Mouse (Mus musculus): ENCODE data around the gene Adamts8. TPM values are rescaled to one million over a fixed set of nuclear protein-coding genes. Genes with fewer than 3 reads are reported as not detected.

Gene Adamts8
- polyA plus RNA-seq (2012; rRNA removed) = 1.2 and 1.9 TPM in 2 replicates

DNA sequence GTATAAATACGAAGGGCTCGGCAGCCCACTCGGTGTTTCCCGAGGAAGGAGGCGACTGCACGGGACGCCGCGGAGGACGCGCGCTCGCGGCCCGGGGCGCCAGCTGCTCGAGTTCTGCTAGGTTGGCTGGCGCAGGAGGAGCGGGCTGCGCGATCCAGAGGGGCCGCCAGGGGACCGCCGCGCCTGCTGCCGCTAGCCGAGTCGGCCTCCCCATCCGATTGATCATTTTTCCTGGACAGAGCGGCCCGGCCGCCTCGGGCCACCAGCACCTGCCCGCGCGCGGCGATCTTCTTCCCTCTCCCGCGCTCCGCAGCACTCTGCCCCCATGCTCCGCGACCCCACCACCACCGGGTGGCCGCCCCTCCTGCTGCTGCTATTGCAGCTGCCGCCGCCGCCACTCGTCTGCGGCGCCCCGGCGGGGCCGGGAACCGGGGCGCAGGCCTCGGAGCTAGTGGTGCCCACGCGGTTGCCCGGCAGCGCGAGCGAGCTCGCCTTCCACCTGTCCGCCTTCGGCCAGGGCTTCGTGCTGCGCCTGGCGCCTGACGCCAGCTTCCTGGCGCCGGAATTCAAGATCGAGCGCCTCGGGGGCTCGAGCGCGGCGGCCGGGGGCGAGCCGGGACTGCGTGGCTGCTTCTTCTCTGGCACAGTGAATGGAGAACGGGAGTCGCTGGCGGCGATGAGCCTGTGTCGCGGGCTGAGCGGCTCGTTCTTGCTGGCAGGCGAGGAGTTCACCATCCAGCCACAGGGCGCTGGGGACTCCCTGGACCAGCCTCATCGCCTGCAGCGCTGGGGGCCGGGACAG, at the start of gene Adamts8:
TSS of gene Adamts8 (plus strand) at position 51 of the 802 bp plus-strand sequence.
- DNase-seq (ENCODE audit: low read depth) = no peak

DNA sequence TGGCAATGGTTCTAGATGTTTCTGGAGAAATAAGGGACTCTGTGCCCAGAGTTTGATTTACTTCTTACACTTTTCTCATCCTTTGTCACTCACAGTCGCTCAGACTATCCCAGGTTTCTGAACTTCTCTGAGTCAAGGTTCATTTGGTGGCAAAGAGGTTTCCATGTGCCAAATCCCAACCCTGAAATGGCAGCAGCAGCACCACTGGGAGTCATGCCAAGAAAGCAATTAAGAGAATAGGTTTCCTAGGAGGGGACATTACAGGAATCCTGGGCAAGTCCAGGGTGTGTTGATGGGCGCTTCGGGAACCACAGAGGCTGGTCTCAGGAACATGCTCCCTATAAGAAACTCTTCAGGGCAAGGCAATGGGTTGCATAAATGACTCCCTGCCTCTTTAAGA, 46.7 kb upstream of the Adamts8 start:
- DNase-seq (ENCODE audit: low read depth) = no peak

DNA sequence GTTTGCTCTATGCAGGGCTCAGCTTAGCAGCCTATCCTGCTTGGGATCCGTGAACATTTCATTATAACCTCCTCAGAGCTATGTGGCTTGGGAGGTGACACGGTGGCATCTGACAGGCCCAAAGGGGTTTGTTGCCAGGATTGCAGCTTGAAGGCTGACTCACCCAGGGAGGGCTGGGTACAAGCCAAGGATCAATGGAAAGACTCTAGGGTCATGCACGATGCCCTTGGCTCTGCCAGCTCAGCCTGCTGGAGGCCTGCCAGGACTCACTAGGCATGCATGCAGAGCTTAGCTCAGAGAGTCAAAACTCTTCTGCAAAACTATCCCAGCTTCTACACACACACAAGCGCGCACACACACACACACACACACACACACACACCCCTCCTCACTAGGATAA, 45.6 kb upstream of the Adamts8 start:
- DNase-seq (ENCODE audit: low read depth) = no peak

DNA sequence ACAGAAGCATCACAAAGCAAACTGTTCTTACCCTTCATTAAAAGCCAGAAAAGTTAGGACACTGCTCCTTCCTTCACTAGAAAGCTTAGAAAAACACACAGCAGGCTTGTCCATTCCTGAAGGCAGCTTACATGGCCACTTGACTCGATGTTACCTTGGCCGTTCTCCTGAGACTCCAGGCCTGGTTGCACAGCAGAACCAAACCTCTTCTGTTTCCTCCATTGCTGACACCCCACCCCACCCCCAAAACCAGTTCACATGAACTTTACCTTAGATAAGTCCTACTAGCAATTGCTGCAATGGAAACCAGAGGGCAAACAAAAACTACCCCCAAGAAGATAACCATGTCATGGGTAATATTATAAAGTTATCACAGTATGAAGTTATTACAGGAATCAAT, 45.2 kb upstream of the Adamts8 start:
- DNase-seq (ENCODE audit: low read depth) = no peak

DNA sequence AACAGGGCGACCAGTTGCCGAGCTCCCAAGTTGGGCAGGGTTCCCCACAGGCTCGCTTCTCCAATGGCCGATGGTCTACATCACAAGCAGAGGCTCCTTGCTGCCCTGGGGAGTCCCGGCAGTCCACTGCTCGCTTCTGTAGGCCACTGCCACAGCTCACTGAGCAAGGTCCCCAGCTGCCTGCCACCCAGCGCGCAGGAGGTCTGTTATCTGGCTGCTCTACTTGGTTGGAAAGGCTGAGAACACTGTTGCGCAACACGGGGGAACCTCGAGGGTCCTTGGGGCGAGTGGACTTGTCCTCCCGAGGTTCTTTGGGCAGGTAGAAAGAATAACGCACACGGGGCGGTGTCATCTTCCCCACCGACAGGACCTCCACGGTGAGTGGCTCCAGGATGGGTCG, 40.2 kb upstream of the Adamts8 start:
- DNase-seq (ENCODE audit: low read depth) = no peak

DNA sequence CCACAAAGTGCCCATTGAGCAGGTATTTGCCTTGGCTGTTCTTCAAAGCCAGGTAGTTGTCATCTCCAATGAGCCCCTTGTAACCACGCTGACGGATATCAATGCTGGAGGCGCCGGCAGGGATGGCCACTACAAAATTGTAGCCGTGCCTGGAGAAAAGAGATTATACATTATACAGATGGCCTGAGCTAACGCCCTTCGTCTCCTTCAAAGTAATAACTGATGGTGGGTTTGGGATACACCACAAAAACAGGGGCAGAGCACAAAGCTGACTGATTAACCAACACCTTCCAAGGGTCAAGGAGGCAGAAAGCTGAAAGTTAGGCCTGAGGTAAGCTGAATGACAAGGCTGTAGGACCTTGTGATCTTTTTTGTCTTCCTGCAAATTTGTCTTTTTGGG, 39.7 kb upstream of the Adamts8 start:
- no peak for DNase-seq (ENCODE audit: low read depth)

DNA sequence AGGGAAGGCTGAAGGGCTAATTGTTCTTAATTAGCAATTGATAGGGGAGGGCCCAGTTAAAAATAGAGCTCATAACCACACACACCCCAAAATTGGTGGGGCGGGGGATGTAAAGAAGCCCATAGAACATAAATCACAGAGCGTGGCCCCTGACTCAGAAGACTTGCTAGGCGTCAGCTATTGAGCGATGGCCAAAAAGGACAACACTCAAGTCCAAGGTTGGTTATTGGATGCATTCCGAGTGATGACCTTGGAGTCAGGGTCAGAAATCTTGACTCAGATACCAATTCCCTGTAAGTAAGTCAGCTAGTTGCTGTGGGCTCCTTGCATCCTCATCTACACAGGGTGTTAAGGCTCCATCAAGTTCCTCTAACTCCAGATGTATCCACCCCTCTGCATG, 39.1 kb upstream of the Adamts8 start:
- no peak for DNase-seq (ENCODE audit: low read depth)

DNA sequence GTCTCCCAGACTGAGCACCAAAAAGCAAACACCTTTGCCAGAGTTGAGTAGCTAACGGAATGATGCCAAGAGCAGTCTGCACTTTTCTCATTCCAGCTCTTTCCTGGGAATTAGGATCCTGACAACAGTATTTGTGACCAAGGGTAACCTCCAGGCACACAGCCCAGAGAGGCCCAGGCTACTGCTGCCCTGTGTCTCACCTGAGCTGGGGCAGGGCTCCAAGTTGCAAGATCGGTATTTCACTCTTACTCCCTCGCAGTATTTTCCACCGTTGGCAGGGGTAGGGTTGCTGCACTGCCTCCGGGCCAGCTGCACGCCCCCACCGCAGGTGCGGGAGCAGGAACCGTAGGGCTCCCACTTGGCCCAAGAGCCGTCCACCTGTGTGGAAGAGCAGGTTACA, 36.5 kb upstream of the Adamts8 start:
- no peak for DNase-seq (ENCODE audit: low read depth)

DNA sequence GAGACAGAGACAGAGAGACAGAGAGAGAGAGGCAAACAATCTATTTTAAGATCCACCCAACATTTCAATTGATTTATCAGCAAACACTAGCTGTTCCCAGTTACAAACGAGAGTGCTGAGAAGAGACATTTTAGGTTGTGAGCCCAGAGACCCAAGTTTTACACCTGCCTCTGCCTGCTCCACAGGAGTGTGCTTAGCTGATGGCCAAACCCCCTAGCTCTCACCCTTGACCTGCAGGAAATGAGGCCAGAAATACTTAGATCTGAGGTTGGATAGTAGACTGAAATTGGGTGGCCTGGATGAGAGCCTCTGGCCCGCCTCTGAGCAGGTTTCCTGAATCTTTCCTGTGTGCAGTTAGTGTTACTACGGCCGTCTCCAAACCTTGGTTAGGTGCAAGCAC, 35.9 kb upstream of the Adamts8 start:
- DNase-seq (ENCODE audit: low read depth) = no peak

DNA sequence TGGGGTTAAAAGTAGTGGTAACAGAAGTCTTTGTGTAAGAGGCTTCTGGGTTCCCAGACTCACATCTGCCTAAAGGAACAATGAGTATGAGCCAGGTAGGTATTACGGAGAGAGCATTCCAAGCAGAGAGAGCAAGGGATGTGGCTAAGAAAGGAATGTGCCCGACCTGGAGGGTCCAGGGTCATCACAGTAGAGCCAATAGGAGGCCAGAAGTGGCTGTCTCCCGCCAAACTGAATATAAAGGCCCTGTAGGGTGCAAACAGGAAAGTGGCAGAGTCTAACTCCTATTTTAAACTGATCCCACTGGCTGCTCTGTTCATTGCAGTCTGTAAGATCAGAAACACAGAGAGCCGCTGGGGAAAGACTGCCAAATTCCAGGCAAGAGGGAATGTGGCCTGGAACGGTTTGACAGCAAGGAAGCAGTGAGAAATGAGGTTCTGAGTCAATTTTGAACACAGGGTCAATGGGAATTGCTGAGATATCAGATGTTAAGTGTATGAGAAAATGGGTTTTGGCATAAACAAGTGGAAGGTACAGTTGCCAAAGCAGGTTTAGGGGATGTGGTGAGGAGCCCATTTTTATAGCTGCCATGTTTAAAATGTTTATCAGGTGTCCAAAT, 34.6 kb upstream of the Adamts8 start:
- no peak for DNase-seq (ENCODE audit: low read depth)

DNA sequence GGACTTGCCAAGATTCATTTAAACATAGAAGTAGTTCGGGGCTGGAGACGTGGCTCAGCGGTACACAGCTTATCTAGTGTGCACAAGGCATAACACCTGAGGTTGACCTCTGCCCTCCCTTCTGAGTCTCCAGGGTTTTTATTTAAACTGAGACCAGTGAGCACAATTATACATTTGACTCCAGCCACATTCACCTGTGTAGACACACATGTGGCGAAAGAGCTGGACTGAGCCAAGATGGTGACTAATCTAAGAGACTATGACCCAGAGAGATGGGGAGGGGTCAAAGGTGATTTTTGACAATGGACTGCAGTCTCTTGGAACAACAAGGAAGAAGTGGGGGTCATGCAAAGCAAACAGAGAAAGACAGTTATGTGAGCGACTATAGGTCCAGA, 34.1 kb upstream of the Adamts8 start:
- DNase-seq (ENCODE audit: low read depth) = no peak

DNA sequence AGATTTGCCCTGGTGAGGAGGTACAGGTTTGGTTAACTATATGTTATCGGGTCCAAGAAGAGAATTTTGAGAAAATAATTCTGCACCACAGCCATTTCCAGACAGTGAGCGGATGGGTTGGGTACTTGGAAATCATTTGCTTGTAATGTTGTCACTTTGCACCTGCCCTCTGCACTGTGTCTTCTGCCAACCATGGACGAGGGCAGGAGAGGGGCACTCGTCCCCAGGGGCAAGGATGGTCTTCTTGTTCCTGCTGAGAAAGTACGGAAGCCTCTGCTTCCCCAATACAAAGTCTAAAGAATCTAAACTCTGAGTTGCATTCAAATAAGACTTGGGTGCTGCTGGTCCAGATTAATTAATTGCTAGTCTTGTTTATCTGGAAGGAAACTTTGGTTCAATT, 33.4 kb upstream of the Adamts8 start:
- no peak for DNase-seq (ENCODE audit: low read depth)

DNA sequence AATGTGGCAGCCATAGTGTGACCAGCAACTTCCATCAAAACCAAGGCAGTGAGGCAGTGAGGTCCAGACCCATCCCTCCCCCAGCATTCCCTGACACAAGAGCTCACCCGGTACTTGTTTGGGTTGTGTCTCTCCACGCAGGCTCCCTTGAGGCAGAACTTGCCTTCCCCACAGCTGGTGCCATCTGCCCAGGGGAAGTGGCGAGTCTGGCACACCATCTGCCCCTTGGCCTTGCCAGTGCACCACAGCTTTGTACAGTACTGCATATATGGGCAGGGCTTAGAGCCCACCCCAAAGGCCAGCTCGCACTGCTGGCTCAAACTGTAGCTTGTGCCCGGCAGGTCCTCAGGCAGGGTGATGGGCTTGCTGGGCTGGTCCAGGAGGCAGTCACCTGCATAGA, 31.9 kb upstream of the Adamts8 start:
- no peak for DNase-seq (ENCODE audit: low read depth)

DNA sequence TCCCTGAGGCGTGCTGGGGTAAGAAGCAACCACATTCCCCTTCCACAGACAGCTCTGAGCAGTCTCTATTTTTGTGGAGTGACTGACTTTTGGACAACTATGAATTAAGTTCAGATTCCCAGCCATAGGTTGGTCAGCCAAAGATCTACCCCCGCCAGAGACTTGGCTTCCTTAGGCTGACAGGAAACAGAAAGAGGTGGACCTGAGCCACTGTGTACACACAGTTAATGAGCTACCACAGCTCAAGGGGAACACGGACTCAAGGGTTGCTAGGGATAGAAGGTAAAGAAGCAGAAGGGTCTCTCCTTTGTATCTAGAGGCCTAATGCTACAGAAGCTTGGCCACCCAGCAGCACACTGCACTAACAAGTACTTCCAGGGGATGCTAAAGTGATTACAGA, 30.2 kb upstream of the Adamts8 start:
- no peak for DNase-seq (ENCODE audit: low read depth)

DNA sequence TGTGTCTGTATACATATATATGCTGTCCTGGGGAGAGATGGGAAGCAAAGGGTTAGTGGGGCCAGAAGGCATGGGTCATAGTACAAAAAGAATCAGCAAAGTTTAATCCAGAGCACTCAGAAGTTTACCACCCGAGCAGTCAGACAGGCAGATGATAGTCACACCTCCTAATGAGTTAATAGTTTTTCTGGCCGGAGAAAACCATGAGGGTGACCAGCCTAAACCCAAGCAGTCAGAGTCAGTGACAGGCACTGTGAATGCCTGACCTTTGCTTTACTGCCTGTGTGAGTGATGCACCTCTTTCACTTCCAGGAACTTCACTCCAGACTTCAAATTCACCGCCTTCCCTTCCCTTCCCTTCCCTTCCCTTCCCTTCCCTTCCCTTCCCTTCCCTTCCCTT, 28.9 kb upstream of the Adamts8 start:
- DNase-seq (ENCODE audit: low read depth) = no peak

DNA sequence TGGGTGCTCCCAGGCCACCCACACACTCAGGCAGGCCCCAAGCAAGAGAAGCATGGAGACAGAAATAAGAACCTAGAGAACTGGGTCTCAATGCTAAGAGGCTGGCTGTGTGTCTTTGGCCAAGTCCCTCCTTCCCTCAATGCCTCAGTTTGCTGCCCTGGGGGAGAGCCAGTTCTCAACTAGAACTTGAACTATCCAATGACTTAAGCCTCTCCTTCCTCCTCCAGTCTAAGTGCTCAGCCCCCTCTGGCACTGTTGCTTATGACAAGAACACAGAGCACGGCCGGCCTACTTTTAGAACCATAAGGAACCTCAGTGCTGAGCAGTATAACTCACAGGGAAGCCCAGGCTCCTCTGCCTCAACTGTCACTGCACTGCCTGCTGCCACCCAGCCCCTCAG, 28.1 kb upstream of the Adamts8 start:
- no peak for DNase-seq (ENCODE audit: low read depth)

DNA sequence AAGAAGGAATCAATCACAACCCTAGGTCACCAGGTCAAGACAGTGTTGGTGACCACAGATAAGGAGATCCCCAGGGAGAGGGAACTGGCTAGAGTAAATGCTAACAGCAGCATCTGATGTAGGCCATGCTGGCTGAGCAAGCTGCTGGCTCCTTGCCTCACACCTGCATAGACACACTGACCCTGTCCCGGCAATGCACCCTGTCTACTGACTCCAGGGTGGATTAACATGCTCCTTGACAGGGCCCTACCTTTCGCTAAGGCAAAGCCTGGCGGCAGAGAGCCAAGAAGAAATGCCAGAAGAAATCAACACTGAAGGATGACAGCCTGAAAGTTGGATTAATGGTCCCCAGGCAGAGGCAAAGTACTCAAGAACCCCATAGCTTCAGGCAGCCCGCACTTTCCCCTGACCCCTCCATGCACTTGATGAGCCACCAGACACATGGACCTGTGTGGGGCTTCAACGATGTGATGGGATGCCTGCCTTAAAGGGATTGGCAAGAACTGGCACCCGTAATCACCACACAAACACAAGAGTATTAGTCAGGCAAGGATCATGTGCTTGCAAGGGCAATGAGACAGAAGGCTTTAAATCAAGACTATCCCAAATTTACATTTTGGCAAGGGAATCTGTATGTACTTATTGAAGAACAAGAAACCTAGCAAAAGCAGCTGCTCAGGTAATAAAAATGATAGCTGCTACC, 25.9 kb upstream of the Adamts8 start:
- no peak for DNase-seq (ENCODE audit: low read depth)

DNA sequence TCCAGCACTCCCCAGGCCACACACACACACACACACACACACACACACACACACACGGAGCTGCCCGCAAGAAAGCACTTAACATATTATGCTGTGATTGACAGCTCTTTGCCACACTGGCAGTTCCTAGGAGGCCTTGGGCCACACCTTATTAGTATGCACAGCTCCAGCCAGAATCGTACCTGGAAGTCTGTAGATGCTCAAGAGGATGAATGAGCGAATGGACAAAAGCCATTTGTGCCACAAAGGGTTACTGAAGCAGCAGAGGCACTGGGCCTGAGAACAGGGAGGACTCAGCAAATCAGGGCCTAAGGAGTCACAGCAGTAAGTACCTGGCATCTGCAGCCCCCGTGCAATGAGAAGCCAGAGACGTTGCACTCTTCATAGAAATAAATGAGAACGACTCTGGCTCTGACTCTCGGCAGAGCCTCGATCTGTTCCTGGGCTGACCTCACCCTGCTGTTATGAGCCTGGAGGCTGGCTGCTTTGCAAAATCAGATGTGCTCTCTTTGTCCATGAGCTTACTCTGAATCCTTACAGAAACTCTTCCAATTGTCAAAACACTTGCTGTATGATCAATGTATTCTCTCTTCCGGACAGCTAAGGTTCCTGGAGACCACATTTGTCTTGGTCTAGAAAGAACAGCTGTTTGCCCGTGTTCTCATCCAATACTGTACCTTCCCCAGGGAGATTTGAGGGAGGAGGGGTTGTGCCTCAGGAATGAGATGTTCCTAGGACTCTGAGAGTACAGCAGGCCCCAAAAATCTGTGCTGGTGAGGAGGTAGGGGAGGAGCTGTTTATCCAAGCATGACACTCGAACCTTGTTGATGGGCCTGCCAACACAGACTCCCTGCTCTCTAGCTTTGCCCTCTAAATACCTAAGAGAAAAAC, 23.7 kb upstream of the Adamts8 start:
- no peak for DNase-seq (ENCODE audit: low read depth)

DNA sequence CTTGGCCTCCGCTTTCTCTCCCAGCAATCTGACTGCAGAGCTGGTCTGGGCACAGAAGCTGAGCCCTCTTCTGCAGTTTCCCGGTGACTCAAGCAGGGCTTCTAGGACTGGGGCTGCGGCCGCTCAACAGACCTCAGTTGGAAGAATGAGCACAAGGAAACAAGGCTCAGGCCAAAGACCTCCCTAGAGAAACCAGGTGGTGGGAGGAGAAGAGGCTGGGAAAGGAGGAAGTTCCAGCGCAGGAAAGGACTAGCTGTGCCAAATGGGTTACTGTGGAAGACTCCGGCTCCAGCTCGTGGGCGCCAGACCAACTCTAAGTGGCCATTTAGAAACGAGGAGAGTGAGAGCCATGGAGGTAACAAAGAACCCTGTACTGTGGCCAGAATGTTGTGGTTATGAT, 22.7 kb upstream of the Adamts8 start:
- DNase-seq (ENCODE audit: low read depth) = no peak

DNA sequence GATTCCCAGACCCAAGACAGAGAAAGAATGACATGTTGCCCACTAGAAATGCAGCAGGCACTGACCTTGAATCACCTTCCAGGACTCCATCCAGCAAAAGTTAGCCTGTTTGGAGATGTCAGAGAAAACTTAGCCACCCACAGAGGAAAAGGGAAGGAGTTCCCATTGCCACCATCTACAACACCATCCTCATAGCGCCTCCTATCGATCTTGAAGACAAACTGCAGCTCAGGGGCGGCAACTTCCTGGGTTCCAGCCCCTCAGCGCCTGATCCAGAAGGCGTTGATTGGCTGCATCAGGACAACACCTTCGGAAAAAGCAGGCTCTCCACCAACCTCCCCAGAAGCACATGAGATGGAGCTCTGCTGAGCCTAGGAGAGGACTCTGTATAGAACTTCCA, 21.6 kb upstream of the Adamts8 start:
- DNase-seq (ENCODE audit: low read depth) = no peak

DNA sequence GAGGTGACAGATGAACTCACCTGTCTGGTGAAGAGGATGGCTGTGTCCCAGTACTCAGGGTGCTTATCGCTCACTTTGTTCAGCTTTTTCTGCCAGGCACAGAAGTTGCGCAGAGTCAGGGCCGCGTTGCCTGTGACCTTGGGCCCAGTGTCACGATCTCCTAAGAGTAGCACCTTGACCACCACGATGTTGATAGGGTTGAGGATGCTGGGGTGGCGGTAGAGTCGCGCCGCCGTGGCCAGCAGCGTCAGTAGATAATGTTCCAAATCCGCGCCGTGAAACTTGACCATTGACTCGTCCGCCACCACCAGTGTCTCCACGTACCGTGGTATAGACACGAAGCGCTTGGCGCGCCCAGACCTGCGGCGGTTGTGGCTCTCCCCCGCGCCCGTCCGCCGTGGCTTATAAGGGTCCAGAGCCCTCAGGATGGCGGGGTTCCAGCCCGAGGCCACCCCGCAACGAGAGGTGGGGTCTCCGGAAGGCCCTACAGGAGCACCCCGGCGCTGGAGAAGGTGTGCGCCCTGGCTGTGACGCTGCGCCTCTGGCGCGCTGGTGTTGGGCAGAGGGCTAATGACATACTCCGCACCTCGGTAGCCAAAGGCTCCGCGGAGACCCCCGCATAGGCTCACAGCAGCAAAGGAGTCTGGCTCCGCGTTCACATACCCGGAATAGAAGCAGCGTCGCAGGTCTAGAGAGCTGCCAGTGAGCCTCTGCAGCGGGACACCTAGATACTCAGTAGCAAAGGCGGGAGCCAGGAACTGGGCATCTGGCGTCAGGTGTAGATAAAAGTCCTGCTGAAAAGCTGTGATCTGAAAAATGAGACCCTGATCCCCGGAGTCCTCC, 20.9 kb upstream of the Adamts8 start:
- DNase-seq (ENCODE audit: low read depth) = no peak
